Mouse (Mus musculus) left cerebral cortex, adult 8-10 months (tissue): ENCODE results near the gene Npcd. TPM values are rescaled to one million over a fixed set of nuclear protein-coding genes. Genes with fewer than 3 reads are reported as not detected.
"Not testable (repeated sequence)": the region's sequence is repeated elsewhere in the genome, so short reads cannot be mapped to it uniquely, and the experiment has no call there.

ENCODE experiments used
- DNase-seq, 2 experiments: peaks; one replicate each; pipeline ENCODE4 v3.0.0; 2022; ENCODE audit warnings: low spot score in 2 of 2
- total RNA-seq, 4 experiments: library from RNA; stranded (reverse); gene quantifications; 2 replicates each; pipeline ENCODE4 v1.2.4; 2022

The Npcd gene
- total RNA-seq, 4 experiments from 2014 or later, result 14.8 to 25.9 (median 19.3) TPM

DNA sequence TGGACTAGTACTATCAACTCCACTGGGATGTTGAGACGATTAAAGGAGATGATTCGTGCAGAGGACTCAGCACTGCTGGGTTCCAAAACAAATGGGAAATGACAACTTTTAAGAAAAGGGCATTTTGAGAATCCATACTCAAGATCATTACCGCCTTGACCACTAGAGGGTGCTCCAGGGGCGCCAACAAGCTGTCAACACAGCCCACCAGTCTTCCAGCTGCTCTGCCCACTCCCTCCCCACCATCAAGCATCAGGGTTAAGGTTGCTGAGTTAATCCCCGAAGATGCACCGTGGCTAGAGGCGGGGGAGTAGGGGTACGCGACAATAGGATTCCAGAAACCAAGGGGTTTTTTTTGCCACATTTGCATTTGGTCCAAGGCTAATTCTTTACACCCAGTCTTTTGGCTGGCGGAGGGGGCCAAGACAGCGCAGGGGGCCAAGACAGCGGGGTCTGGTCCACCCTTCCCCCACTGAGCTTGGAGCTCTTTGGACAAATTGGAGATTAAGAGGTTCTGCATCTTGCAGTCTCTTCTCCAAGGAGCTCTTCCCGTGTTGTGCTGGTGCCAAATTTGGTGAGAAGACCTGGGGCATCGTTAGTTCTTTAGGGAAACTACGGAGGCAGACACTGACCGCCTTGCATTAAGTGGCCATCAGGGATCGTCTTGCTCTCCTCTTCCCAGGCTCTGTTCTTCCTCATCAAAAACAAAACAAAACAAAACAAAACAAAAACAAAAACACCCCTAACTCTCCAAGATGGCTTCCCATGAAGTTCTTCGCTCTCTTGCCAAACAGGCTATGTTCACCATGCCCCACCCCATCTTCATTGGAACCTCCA, 1.8 kb downstream of the Npcd start:
- peak; percentile 57 to 61 for DNase-seq

DNA sequence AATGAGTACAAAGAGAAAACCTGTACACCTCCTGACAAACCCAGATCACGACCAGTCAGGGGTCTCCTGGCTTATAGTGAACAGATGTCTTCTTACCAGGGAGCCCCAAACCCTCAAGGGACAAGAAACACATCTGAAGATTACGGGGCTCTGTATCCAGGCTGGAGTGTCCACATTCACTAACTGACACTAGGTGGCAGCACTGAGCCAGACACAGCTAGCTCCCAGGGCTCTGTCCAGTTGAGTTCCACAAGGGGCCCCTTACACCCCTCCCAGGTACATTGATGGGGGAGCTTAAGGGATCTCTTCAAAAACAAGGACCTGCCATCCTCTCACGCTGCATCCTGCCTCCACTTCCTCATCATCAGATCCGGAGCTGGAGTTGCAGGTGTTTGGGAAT, 3.6 kb downstream of the Npcd start:
- peak; percentile 69 to 71 for DNase-seq

DNA sequence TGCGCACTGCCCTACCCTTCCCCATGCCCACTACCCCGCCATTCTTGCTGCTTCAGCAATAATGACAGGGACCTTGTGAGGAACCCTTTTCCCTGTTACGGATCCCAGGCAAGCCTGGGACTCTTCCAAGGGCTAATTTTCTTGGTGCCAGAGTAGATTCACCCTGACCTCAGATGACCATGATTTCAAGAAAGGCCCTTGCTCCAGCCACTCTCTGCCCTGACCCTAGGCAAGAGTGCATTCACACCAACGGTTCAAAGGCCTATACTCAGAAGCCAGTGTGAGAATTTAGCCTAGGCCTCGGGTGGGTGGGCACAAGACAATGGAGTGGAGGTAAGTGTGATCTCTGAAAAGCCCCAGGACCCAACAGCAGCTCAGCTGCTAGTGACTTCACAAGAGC, 4.6 kb downstream of the Npcd start:
- DNase-seq, result no peak

DNA sequence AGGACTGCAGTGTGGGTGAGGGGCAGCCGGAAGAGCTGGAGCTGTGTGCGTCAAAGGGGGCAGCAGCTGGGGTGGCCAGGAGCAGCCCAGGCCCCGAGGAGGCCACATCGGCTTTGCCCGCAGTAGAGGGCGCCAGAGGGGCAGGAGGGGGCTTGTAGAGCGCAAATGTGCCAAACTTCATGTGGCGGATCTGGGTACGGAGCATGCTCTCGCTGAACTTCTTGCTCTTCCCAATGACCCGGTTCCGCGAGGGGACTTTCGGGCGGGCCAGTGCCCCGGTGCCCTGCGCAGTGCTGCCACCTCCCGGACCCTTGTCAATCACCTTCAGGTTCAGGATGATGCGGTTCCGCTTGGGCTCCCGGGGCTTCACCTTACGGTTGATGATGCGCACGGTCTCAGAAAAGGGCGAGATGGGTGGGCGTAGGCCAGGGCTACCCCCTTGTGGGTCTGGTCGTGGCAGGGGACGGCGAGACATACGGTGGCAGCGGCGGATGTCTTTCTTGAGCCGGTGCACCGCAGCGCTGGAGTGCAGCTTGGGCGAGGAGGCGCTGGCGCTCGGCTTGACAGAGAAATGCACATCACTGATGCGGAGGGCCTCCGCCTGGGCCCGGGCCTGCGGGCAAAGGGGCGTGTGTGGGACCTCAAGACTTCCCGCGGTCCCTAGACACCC, 5.5 kb downstream of the Npcd start:
- no peak for DNase-seq

DNA sequence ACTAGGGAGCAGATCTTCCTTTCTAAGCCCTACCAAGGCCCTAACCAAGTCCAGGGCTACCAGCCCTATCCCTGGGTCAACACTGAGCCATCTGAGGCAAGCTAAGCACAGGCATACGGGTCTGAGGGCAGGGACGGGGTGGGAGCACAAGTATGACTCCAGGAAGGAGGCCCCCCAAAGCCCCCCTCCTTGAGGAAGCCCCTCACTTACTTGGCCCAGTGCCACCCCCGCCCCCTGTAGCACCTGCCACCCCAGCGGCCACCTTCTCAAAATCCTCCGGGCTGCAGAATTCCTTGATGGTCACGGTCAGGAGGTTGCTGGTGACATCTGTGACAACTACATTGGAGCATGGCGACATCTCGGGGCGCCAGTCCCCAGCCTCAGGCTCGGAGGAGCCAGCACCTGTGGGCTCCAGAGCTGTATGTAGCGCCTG, 6.2 kb downstream of the Npcd start:
- no peak for DNase-seq

DNA sequence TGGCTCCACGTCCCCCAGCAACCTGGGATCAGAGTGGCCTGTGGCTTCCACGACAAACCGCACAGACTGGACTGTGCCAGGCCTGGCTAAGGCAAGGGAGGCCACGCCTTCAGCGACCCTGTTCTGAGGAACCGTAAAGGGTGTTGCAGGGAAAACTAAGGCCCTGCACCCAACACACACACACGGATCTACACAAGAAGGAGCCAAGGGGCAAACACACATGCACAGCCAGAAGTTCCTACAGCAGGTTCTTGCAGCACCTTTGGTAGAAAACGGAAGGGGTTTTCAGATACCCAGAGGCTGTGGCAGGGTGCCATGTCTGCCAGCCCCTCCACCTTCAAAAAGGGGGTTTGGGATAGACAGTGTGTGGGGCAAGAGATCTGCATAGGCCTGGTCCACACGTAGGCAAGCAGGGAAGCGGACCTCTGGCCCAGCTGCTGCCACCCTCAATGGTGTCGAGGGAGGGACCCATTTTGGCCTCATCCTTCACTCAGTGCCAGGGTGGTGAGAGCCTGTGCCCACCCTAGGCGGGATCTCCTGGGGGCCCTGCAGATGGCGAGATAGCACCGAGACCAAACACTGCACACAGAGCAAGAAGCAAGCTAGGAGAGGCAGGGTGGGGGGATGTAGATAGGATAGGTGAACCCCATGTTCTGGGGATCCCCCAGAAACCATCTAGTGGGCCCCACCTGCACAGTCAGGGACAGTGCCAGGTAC, 6.8 kb downstream of the Npcd start:
- DNase-seq, result no peak

DNA sequence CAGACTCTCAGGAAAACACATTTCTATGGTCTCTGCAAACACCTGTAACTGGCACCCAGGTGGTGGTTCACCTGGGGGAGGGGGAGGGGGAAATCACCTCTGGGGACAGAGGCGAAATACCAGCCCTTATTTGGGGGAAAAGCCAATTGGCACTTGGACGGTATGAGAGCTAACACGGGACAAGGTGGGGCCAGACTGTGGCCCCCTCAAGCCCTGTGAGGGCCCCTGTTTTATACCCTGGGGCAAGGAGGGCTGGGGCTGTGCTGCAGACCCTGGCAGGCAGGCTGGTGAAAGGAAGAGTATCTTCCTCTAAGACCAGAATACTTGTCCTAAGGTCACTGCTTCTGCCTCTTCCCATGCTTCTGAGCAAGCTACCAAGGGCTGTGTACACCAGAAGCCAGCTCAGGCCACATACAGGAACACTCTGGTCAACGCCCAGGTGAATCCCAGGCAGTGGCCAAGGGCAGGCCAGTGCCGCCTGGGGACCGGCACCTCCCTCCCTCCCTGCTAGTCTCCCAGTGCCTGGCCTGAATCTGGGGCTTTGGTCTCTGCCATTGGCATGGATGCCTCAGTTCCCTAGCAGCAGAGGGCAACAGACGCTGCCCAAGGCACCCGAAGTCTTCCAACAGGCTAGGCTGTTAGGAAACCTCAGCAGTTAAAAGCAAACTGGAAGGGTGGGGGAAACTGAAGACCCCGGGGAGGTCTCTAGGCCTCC, 7.7 kb downstream of the Npcd start:
- no peak for DNase-seq

DNA sequence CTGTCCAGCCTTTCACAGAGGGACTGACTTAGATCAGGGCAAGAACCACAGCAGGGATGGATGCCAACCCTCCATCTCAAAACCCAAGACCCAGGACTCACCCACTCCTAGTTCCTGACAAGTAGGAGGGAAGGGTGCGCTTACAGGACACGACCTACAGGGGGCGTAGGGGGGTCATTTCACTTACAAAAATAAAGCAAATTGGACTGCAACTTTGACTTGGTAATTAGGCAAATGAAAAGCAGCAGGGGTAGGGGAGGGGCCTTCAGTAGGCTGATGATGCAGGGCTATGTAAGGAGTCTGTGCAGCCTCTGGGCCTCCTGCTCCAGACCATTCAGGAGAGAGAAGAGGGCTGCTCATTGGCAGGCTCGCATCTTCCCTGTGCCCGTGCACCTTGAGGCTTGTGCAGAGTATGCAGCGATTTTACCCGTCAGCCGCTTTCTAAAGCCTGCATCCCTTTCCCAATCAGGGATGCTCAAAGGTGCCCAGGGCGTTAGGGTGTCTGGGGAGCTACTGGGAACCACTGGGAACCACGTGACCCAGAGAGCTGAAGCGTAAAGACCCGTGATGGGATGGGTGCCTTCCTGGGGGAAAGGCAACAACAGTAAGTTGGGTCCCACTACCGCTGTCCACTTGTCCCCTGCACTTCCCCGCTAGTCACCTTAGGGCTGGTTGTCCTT, 8.8 kb downstream of the Npcd start:
- DNase-seq, result no peak

DNA sequence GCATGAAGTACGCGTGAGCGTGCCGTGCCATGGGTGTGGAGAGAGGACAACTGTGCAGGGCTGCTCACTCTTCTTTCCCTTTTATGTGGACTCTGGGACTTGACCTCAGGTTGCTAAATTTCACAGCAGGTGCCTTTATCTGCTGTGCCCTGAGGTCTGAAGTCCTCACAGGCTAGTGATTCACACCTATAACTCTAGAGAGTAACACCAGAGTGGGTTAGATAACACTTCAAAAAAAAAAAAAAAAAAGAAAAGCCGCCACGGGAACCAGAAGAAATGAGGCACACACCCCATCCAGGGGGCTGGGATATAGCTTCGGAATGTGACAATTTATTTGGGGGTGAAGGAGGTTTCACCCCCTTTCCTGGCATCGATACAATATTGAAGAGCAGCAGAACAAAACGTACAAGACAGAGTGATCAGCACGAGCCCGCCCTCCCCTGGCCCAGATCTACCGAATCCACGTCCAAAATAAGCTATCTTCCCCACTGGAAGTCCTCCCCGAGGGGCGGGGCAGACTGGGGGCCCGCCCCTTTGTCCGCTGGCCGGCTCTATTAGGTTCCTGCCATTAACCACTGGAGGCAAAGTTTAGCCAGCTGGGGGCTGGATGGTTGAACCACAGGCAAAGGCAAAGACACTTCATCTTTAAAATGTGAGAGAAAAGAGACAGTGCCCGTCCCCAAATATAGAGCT, 10.3 kb downstream of the Npcd start:
- DNase-seq, result no peak

DNA sequence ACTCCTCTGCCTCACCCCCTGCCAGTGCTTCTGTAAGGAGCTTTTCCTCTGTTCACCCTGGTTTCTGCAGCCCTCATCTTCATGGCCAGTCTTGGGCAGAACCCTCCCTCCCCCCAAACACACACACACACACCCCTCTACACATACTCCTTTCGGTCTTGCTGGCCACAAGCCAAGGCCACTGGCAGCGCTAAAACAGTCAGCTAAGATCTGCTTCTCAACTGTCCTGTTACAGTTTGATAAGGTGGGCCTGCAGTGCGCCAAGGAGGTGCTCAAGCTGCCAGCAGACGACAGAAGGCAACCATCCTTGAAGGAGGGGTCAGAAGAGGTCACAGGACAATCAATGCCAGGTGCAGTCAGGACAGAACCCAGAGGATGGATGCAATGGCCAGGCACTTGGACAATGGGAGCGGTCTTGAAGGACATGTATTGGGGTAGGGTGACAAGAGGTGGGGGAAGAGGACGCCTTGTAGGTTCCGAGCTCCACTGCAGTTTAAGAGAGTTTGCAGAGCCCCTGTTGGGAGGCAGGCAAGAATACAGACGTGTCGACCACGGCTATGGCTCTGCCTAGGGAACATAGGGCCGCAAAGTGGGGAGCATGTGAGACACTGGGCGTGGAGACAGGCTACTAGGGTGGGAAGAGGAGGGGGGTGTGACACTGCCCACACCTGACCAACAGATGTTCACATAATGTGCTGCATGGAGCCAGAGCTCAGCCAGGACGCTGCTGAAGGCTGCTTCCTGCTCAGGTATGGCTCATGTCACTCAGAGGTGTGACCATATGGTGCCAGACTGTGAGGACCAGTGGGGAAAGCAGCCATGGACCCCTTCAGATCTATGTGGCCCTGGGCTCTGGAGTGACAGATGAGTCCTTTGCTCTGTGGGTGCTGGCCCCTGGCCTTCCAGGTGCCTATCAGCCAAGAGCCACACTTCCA, 11.5 kb downstream of the Npcd start:
- DNase-seq, result no peak

DNA sequence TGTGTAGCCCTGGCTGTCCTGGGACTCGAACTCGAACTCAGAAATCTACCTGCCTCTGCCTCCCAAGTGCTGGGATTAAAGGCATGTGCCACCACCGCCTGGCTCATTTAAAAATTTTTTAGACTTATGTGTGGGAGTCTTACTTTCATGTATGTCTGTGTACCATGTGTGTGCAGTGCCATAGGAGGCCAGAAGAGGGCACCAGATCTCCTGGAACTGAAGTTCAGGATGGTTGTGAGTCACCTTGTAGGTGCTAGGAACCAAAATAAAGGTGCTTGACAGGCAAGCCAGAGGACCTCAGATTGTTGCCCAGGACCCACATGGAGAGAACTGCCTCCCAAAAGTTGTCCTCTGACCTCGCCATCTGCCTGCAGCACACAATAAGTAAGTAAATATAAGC, 15.7 kb downstream of the Npcd start:
- DNase-seq, result no peak

DNA sequence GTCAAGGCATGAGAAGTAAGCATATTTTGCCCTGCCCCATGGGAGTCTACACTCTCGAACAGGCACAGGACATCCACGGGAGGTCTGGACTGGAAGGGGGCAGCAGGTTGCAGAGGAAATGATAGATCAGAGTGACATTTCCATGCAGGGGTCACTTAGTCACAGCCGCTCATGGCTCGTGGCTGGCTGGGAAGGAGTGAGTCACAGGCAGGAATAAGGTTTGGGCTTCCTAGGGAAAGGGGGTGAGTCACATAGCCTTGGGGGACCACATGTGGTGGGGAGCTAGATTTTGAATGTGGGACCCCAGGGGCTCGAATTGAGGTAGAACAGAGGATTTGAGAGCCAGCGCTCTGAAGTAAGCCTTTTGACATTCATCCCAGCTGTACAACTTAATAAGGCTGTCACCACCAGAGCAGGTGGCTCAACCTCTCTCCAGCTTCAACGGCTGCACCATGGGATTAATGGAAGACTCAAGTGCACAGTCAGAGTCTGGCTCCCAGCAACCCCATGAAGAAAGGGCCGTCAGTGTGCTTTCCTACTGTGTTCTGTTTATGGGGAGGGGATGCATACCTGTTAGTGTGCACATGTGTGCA, 20.3 kb downstream of the Npcd start:
- no peak for DNase-seq

DNA sequence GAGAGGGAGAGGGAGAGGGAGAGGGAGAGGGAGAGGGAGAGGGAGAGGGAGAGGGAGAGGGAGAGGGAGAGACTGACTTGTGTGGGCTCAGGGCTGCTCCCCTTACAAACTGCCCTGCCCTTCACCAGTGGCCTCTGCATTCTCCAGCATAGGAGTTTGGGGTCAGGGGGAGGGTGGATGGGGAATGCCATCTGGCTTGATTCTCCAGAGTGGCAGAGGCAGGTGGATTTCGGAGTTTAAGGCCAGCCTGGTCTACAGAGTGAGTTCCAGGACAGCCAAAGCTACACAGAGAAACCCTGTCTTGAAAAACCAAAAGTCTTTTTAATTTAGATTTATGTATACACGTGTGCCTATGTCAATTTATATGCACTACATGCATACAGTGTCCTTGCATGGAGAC, 21.2 kb downstream of the Npcd start:
- not testable (repeated sequence) for DNase-seq

DNA sequence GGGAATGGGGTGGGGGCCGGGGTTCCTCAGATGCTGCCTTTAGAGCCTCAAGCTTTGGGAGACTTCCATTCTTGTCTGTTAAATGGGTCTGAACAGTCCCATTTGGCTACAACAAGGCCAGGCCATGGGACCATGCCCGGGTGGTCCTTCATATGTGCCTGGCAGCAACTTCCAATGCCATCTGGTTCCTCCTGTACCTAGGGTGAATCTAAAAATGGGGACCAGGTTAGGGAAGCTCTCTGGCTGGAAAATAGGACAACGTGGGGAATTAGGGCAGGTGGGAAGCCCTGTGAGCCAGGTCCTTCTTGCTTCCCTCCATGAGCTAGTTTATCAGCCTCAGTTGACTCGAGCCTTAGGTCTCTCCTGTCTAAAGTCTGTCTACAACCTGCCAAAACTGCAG, 23.0 kb downstream of the Npcd start:
- DNase-seq, result no peak

DNA sequence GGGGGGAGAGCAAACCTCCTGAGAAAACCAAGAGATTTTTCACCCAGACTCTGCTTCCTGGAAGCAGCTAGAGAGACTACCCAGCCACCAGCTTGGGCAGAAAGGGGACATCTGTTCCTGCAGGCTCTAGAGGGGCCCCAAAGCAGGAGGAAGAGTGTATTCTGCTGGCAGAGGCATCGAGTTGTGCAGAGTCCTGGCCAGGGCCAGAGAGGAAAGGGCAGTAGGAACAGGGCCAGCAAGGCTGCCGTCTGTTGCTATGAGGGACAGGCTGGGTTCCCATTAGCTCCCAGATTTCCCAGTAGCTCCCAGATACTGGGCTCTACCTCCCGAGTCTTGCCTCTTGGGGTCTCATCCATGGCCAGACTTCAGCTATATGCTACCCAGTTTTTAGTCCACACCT, 24.0 kb downstream of the Npcd start:
- DNase-seq, result no peak

DNA sequence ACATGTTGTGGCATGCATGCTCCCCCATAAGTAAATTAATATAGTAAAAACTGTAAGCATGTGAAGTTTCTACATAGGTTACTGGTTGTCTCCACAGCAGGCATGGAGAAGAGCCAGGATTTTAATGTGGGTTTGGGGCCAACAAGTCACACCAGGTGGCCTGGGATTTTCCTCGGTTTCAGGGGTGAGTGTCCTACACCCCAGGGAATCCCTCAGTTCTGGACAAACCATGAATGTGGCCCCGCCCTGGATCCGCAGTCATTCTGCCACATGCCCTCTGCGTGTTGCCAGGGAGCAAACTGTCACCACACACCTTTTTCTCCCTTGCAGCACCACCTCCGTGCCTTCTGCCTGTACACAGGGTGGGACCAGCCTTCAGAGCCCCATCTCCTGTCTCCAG, 25.4 kb downstream of the Npcd start:
- DNase-seq, result no peak

DNA sequence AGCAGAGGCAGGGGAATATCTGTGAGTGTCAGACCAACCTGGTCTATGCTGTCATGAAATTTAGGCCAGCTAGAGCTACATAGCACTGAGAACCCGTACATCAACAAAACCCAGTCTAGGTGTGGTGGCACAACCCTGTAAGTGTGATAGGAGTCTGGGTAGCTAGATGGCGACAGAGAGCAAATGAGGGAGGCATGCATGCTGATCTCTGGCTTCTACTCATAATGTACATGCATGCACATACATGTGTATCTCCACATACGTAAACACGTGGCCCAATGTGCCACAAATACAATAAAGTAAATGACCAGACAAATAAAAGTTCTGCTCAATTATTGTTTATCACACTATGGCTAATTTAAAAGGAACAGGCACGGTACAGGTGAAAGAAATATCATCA, 25.9 kb downstream of the Npcd start:
- DNase-seq, result no peak

DNA sequence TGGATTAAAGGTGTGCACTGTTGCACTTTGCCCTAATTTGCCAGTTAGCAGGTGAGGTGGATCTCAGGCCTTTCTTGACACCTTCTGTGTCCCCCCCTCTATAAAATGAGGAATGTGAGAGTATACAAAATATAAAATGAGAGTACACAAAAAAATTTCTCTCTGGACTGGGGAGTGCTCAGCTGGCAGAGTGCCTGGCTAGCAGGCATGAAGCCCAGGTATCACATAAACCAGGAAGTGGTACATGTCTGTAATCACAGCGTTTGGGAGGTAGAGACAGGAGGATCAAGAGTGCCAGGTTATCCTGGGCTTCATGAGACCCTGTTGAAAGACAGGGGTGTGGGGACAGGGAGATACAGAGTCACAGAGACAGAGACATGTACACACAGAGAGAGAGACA, 27.0 kb downstream of the Npcd start:
- DNase-seq, result no peak

DNA sequence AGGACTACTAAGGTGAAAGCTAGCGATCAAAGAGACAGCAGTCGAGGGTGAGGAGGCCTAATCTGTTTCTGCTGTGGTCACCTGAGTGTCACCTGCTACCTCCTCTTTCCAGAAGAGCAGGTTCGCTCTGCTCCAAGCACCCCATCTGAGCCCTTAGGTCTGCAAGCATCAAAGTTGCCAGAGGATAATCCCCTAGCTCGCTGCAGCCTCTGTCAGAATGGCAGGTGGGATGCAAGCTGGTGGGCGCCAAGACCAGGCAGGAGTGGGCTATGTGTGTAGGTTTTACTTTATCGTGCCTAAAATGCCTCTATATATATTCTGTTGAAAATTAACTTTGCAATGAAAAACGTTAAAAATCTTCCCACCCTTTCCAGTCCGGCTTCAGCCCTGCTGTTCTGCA, 28.8 kb downstream of the Npcd start:
- DNase-seq, result no peak
